Mouse (Mus musculus) large intestine, adult 2 months (tissue): ENCODE results near the gene Slc22a21. TPM values are rescaled to one million over a fixed set of nuclear protein-coding genes. Genes with fewer than 3 reads are reported as not detected.

Source experiments
- DNase-seq: peaks from one replicate; pipeline ENCODE4 v3.0.0-alpha.2; 2012; ENCODE audit warnings: low read depth, low spot score
- WGBS: fragments of 180-500 bp; shearing (Covaris S2); methylation state at CpG from one replicate; pipeline ENCODE4 v1.1.7; 2018; 5-methylcytosine and 5-hydroxymethylcytosine counted together
- polyA plus RNA-seq: library from polyadenylated mRNA; depleted of rRNA; stranded (reverse); fragments of >200 nt; gene quantifications from 2 replicates; pipeline ENCODE4 v1.2.3, GENCODE M21; 2012; rRNA removed

Gene Slc22a21
- polyA plus RNA-seq, 1 experiment = 11.8 TPM

GRCm38 (mm10) chr11:53918851-53919250 is 61.3 kb downstream of the Slc22a21 start:
- DNase-seq = no peak
- 95% methylated on average over 4 of the region's 4 CpGs for WGBS

GRCm38 (mm10) chr11:53911011-53911410 is 69.1 kb downstream of the Slc22a21 start:
- no peak for DNase-seq
- WGBS = 26% methylated on average over 4 of the region's 4 CpGs

- DNase-seq = no peak
- 48% methylated on average over 8 of the region's 8 CpGs for WGBS
These were observed 71.4 kb downstream of the Slc22a21 start for GRCm38 (mm10) chr11:53908686-53909085.

- WGBS = 35% methylated on average over 9 of the region's 9 CpGs
- no peak for DNase-seq
These were observed 75.6 kb downstream of the Slc22a21 start for GRCm38 (mm10) chr11:53904534-53904925.

- no peak for DNase-seq
- WGBS = 22% methylated on average over 16 of the region's 16 CpGs
These were observed 76.2 kb downstream of the Slc22a21 start for GRCm38 (mm10) chr11:53903781-53904533.

- no peak for DNase-seq
- 95% methylated on average over 14 of the region's 14 CpGs for WGBS
These were observed 77.4 kb downstream of the Slc22a21 start for GRCm38 (mm10) chr11:53902741-53903140.

- no peak for DNase-seq
- 35% methylated on average over 1 of the region's 1 CpGs for whole genome bisulfite sequencing
These were observed 79.1 kb downstream of the Slc22a21 start for GRCm38 (mm10) chr11:53900991-53901390.

GRCm38 (mm10) chr11:53899981-53900380 is 80.2 kb downstream of the Slc22a21 start:
- no peak for DNase-seq
- 91% methylated on average over 6 of the region's 6 CpGs for WGBS

Other genes with a start within 250 kb of the Slc22a21 start
- gene Irf1, start 210.3 kb downstream of the Slc22a21 start, polyA plus RNA-seq = 171 and 271 TPM in 2 replicates
- 1.5 and 1.9 TPM in 2 replicates for gene Gm17334, start 207.1 kb downstream of the Slc22a21 start, polyA plus RNA-seq
- gene Gm12216, start 121.1 kb downstream of the Slc22a21 start, polyA plus RNA-seq = 15.6 and 19.5 TPM in 2 replicates
- gene Slc22a5, start 88.7 kb downstream of the Slc22a21 start, polyA plus RNA-seq = 29.0 and 47.8 TPM in 2 replicates
- gene Slc22a4, start 47.8 kb upstream of the Slc22a21 start, polyA plus RNA-seq = 8.6 and 20.6 TPM in 2 replicates
- 20.1 and 23.6 TPM in 2 replicates for gene Pdlim4, start 88.7 kb upstream of the Slc22a21 start, polyA plus RNA-seq
- 3.3 and 3.8 TPM in 2 replicates for gene P4ha2, start 119.8 kb upstream of the Slc22a21 start, polyA plus RNA-seq